Mouse (Mus musculus): Measurements from ENCODE around the gene Slc2a5. TPM values are rescaled to one million over a fixed set of nuclear protein-coding genes. Genes with fewer than 3 reads are reported as not detected.

Gene Slc2a5
- total RNA-seq (2021): 1 to 10 TPM in 1 of 2 experiments, under 1 TPM in 1; 0.90 to 9.9 TPM
- polyA plus RNA-seq (2012; rRNA removed): 8.9 and 10.5 TPM in 2 replicates
- long read RNA-seq: 0 reads

DNA sequence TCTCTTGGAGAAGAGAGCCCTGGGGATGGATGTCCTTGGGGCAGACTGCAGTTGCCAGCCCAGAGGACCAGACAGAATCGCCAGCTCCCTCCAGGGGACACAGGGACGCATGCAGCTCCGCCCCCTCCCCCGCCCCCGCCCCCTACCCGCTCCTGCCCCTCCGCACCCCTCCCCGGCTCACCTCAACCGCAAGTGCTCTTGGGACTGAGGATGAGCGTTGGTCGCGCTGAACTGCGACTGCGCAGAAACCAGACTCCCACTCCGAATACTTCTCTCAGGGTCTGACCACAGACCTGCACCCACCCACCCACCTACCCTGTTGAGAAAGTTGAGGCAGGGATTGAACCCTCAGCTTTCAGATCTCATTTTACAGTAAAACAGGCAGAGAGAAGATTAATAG is at the start of gene Slc2a5:
Gene Slc2a5, plus strand, starts transcription at position 229 of the 400 bp plus-strand sequence.
- no peak for DNase-seq

DNA sequence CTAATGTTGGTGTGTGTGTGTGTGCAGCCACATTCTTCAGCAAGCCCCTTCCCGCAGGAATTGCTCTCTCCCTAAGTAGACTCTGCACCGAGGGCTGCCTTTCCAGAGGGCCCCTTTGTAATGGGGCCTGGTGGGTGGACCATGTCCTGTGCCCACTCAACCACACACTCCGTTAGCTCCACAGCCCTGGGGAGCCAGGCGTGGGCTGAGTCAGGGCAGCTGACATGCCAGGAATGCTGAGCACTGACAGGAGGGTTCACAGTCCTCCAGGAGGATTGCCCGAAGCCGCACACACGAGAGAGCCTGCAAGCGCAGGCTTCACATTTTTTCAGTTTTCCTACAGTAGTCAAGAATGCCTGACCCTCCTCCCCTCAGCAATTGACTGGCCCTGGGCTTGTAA is 48.9 kb upstream of the Slc2a5 start:
- no peak for DNase-seq

DNA sequence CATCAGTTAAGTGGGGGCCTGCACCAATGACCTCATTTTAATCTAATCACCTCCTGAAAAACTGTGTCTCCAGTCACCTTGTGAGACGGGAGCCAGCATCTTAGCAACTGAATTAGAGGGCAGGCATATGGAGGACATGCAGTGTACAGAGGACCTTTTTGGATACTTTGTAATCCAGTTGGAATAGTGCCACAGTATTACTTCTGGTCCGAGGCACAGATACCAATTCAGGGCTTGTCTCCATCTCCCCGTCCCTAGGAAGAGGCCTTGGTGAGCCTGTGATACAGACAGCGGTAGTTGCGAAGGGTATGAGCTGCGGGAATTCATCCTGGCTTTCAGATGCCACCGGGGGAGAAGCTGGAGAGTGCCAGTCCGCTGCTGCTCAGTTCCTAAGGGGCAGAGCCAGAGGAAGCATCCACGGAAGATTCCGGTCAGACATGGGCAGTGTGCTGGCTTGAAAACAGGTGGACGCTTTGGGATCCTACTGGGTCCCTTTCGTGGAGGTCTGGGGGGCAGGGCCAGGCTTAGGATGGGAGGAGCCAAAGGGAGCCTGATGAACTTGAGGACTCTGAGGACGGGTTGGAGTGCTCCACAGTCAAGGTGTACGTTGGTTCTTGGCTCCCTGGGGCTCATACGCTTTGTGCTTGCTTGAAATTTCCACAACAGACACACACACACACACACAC is 46.5 kb upstream of the Slc2a5 start:
- no peak for DNase-seq

DNA sequence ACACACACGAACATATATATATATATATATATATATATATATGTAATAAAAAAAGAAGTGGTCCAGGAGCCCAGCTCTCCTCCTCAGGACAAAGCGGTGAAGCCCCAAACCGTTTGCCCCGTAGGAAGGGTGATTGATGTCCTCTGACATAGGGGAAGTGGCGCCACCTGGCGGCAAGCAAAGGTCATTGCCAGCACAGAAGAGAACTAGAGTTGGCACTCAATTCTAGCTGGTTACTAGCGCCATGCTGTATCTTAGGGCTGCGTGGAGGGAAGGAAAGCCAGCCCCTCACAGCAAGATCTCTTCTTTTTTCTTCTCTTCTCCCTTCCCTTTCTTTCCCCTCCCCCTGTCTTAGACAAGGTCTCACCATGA is 46.0 kb upstream of the Slc2a5 start:
- peak; percentile 41 for DNase-seq

DNA sequence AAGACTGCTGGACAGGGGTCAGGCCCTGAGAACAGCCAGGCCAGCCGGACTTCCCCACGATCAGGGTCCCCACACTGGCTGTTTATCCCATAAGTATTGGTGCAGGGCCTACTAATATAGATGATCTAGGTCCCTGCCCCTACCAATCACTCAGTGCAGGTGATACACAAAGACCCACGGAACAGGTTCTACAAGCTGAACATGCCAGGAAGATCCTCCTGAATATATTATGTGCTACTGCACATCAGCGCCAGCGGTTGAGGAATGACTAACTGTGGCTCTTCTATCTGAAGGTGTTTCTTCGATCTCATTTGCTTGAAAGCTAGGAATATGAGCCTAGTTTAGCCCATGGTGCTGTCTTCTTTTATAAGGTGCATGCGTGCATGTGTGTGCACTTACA is 43.7 kb upstream of the Slc2a5 start:
- no peak for DNase-seq

DNA sequence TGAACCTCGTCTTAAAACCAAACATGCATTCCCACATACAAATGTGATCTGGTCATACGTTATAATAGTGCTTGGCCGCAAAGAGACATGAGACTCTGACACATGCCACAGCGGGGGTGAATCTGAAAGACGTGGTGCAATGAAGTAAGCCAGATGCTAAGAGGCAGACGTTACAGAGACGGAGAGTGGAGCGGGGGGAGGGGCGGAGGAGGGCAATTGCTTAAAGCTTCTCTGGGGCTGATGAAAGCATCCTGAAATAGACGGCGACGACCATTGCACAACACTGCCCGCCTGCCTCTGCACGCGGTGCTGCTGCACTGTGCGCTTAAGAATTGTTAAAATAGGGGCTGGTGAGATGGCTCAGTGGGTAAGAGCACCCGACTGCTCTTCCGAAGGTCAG is 42.9 kb upstream of the Slc2a5 start:
- peak; percentile 23 for DNase-seq

DNA sequence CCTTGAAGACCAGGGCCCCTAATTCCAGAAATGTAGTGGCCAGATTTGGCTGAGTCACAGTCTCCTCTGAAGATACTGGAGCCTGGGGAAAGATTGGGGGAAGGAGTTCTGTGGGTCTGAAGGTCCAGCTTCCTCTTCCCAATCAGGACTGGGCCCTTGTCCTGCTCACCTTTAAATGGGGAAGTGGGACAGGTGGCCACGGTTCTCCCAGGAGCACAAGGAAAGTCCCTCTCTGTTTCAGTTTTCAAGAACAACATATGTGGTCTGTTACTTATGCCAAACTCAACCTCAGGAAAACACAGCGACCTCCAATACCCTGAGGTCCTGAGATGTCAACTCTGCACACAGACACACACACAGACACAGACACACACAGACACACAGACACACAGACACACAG is 40.4 kb upstream of the Slc2a5 start:
- DNase-seq: no peak

DNA sequence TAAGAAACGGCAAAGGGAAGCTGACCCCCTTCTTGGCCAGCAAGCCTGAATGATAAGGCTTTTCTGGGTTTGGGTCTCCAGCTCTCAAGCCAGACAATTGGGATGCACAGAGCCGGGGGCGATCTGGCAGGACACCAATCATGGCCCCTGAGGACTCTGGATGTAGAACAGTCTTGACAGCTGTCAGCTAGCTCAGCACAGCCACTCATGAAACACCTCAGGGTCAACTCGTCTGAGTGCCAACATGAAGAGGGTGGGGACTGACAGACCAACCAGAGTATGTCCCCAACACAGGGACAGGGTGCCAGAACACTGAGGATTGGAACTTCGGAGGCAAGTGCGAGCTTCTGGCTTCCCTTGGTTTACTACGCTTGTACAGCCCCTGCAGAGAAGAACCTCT is 39.8 kb upstream of the Slc2a5 start:
- no peak for DNase-seq

DNA sequence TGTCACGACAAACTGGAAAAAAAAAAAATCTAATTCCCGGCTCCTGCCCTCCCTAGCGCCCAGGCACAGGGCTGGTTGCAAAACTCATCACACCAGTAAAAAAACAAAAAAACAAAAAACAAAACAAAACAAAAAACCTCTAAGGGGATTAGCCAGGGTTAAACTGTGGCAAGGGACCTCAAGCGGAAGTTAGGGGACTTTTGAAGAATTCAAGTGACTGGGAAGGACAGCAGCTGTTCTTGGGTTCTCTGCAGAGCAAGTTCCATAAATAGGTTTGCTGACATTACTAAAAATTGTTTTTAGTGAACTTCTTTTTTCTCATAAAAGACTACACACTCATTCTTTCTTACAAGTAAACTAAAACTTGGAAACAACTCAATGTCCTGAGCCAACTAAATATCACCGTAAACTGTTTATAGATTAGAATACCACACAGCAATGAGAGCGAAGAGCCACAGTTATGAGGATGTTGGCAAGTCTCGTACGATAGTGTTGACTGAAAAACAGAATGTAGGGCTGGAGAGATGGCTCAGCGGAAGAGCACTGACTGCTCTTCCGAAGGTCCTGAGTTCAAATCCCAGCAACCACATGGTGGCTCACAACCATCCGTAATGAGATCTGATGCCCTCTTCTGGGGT is 38.6 kb upstream of the Slc2a5 start:
- DNase-seq: no peak

DNA sequence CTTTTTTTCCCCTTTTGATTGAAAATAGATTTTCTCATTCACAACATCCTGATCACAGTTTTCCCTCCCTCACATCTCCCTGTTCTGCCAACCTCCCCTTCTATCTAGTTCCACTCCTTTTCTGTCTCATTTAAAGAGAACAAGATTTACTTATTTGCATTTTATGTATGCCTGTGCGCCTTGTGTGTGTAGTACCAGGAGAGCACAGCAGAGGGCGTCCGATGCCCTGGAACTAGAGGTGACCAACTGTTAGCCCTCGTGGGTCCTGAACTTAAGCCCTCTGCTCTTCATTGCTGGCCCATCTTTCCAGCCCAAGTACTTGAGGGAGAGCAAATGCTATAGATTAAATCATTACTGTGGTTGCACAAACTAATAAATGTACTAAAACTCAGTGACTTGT is 33.7 kb upstream of the Slc2a5 start:
- DNase-seq: no peak

DNA sequence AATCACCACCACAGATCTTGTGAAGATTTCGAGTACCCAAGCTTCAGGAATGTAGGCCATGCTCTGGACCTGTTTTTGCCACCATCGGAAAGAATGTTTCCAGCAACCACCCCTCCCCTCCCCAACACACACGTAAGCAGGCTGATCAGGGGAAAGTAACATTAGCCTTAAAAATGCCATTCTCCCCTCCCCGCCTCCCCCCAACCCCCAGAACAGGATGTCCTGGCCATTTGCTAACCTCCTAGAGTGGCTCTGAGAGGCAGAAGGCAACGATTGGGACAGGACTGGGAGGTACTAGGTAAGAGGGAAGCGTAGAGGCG is 32.3 kb upstream of the Slc2a5 start:
- DNase-seq: no peak

DNA sequence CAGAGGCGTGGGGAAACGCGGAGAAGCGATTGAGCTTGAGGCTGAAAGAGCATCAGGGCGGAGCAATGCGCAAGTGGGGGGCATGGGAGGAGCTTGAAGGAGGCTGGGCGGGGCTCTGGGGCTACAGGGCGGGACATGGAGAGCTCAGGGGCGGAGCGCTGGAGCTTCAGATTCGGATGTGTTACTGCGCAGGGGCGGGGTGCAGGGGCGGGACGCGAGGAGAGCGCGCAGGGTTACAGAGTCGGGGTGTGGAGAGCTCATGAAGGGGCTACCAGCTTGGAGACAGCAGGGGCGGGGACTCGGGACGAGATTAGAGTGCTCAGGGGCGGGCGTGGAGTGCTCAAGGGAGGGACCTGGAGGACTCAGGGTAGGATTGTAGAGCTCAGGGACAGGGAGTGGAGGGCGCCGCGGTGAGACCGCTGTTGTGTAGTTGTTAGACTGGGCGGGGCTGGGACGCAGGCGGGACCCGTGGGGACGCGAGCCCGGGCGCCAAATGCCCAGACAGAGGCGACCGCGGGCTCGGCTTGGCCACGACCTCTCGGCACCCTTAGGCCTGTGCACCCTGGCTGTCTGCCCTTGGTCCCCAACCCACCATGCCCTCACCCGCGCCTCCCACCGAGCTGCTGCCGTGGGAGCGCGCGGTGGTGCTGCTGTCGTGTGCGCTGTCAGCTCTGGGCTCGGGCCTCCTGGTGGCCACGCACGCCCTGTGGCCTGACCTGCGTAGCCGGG is 31.8 kb upstream of the Slc2a5 start, which contains the start of gene Gpr157:
Gene Gpr157, plus strand, starts transcription at position 205 of the 729 bp plus-strand sequence.
- peak; percentile 97 for DNase-seq

DNA sequence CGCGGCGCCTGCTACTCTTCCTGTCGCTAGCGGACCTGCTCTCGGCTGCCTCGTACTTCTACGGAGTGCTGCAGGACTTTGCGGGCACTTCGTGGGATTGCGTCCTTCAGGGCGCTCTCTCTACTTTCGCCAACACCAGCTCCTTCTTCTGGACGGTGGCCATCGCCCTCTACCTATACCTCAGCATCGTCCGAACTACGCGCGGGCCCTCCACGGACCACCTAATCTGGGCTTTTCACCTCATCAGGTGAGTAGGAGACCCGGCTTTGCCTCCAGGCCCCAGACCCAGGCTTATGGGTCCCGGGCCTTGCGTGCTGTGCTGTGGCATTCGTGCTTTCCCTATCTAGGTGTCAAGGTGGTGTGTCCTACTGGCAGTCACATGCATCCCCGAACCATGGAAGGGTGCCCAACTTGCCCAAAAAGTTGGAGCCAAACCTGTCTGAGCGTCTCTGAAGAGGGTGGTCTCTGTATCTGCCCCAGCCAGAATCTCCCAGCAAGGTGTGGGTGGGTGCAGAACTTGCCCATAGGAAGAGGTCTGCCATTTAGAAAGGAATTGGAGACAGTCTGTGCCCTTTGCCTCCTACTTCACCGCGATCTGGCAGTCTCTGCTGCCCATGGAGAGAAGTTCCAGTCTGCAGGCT is 31.1 kb upstream of the Slc2a5 start:
- DNase-seq: no peak

DNA sequence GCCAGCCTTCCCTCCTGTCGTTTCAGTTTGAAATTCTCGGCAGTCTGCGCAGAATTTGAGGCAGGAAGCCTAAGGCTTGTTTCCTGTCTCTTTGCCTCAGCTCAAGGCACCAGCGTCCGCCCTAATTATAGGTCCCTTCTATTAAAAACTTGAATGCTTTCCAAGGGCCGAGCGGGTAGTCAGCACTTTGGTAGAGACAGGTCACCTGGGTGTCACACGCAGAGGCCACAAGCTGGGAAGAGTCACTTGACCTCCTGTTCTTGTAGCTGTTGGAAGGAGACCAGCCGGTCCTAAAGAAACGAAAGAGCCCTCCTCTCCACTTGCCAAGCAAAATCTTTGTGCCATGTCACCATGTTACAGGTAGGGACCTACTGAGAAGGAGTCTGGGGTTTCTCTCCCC is 30.0 kb upstream of the Slc2a5 start:
- DNase-seq: no peak

DNA sequence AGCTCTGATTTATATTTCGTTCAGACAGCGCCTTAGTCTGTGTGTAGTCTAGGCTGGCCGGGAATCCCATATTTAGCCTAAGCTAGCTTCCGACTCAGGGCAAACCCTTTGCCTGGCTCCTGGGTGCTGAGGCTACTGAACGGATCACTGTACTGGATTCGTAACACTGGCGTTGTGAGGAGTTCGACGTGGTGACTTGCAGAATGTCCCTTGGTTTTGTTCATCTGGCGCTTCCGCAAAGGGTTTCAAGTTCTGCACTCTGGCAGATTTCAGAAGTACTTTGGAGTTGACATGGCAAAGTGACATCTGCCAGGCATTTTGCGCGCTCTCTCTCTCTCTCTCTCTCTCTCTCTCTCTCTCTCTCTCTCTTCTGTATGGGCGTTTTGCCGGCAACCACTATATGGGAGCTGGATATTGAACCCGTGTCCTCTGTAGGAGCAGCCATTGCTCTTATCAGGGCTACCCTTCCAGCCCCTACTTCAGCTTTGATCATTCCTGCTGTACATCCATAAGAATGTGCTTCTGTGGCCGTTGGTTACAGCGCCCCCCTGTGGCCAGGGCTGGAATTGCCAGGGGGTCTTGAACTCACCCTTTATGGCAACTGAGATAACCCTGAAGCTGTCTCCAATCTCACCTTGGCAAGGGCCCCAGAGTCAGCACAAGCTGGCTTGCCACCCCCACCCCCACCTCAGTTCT is 27.0 kb upstream of the Slc2a5 start:
- peak; percentile 33 for DNase-seq

DNA sequence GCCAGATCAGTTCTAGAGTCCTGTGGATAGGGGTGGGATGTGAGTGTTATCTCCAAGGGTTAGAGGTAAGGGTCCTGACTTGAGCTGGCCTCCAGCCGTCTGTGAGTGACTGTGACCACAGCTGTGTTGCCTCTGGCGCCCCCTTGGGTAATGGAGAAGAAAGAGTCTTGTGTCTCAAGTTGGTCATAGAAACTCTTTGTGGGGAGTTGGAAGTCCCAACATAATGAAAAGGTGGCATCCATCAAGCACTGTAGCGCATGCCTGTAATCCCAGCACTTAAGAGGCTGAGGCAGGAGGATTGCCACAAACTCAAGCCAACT is 26.5 kb upstream of the Slc2a5 start:
- DNase-seq: no peak

DNA sequence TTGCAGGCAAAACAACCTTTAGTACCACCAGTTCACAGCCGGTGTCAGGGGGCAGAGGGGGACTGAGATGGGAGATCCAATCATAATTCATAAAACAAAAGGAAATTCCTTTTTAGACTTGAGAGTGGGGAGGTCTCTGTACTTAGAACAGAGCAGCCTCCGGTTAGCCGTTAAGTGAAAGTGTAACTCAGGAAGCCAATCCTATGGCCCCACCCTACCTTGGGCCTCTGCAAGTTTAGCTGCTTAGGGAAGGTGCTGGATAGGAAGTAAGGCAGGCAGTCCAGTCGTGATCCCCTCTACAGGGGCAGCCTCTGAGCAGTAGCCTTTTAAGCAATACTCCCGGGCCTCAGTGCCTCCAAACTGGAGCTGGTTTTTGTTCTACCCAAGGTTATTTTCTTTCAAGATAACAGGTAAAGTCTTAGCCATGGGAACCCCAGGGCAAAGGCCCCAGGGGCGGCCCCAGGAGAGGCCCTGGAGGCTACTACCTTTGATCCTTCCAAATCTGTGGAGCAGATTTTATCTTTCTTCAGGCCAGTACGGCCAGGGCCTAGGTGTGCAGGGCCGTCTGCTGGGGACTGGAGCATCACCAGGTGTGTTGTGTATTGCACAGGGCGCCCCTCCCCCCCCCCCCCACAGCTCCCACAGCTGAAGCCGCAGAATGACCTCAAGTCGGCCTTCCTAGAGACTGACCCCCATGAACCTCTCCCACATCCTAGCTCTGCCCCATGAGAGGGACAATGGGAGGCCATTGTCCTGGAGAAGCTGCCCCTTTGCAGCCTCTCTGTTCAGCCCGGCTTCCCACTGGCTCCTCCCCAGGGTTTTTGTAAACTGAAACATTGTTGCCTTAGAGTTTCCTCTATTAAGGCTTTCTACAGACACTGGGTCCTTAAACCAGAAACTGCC is 25.3 kb upstream of the Slc2a5 start:
- no peak for DNase-seq

DNA sequence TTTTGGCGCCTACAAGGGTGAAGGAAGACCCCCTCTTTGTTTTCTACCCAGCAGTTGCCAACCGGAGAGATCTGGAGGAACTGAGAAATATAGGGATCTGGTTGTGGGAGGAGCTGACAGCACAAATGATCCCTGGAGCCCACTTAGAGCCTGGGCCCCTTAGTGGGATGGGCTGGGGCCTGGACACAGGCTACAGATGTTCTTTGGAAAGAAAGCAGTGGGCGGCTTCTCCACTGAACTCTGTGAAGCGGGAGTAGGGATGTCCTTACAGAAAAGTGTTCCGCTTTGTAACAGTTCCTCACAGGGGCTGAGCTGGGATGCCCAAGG is 24.7 kb upstream of the Slc2a5 start:
- DNase-seq: no peak

DNA sequence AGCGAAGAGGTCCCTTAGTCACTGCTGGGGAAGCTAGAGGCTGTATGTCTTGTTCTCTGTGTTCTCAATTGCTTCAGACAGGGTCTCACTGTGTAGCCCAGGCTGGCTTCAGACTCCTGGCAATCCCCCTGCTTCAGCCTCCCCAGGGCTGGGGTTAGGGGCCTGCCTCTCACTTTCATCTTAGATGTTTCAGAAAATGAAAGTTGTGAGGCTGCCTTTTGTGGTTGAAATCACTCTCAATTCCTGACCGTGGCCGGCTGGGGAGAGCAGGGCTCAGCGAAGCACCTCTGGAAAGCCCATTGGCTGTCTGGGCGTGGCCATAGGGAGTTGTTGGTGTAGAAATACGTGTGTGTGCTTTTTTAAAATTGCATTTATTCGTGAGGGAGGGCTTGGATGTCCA is 22.8 kb upstream of the Slc2a5 start:
- no peak for DNase-seq

DNA sequence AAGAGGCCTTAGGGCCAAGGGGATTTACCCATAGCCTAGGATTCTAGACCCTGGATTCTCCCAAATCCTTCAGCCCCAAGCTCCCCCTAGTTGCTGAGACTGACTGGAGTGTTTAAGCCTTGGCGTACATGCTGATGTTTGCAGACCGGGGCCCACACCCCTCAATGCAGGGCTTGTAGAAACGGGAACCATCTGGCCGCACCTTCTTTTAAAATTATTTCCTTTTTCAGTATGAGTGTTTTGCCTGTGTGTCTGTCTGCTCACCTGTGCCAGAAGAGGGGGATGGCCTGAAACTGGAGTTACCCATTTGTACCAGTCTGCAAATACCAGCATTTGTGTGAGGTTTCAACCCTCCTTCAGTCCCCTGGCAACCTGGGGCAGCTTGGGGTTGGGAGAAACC is 21.2 kb upstream of the Slc2a5 start:
- no peak for DNase-seq

DNA sequence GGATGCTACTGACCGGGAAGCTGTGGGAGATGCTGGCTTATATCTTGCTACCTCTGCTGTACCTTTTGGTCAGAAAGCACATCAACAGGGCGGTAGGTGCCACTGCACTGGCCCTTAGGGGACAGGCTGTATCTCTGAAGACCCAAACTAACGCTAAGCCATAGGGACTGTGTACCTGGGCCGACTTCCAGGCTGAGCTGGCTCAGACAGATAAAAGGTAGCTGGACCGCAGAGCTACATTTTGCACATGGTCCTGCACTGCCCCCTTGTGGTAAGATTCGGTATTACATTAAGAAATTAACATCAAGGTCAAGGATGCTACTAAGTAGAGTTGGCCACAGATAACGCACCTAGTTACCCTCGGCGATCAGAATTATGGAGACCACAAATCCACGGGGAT is 20.2 kb upstream of the Slc2a5 start:
- DNase-seq: peak; percentile 54

DNA sequence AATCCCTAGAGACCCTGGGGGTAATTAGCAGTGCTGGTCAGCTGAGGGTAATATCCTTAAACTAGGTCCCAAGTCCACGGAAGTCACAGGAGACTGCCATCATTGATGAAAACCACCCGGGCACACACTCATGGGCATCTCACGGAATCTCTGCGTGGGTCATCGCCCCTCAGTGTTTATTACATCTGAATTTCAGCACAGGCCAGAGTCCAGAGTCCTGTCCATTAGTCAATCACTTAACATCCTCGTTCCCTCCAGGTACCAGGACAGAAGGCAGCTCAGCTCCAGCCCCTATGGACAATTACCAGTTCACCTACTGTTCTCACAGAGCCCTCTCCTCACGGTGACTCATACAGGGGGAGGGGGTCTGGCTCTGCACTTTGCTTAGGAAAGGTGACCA is 16.3 kb upstream of the Slc2a5 start:
- no peak for DNase-seq

Data from adrenal gland, adult 2 months (tissue).